Mouse (Mus musculus) midbrain, embryonic 13.5 days (tissue): ENCODE data around the gene Rrp12. TPM values are rescaled to one million over a fixed set of nuclear protein-coding genes. Genes with fewer than 3 reads are reported as not detected.
"Not testable (repeated sequence)": the region's sequence is repeated elsewhere in the genome, so short reads cannot be mapped to it uniquely, and the experiment has no call there.

Source experiments
- ATAC-seq: fragments of 200-750 bp; cut with Nextera tagmentation; 2 replicates; pipeline ENCODE4 v1.8.0; 2017; ENCODE audit warnings: mild to moderate bottlenecking, moderate TSS enrichment, moderate library complexity
- H3K27ac ChIP-seq: fragments of 300-500 bp; sonication (generic); 2 replicates; pipeline ENCODE4 v1.5.1; 2015; ENCODE audit warnings: inconsistent platforms, mild to moderate bottlenecking, moderate library complexity
- H3K27me3 ChIP-seq: fragments of 300-500 bp; sonication (generic); 2 replicates; pipeline ENCODE4 v1.6.1; 2015; ENCODE audit warnings: mild to moderate bottlenecking, inconsistent platforms
- H3K36me3 ChIP-seq: fragments of 300-500 bp; sonication (generic); 2 replicates; pipeline ENCODE4 v1.6.1; 2015; ENCODE audit warnings: mild to moderate bottlenecking, inconsistent platforms
- H3K4me1 ChIP-seq: fragments of 300-500 bp; sonication (generic); replicated peaks from 2 replicates; pipeline ENCODE4 v1.6.1; 2015; ENCODE audit warnings: inconsistent platforms
- H3K4me2 ChIP-seq: fragments of 300-500 bp; sonication (generic); replicated peaks from 2 replicates; pipeline ENCODE4 v1.6.1; 2015; ENCODE audit warnings: moderate library complexity, mild to moderate bottlenecking, inconsistent platforms
- H3K4me3 ChIP-seq: fragments of 300-500 bp; sonication (generic); replicated peaks from 2 replicates; pipeline ENCODE4 v1.5.1; 2015; ENCODE audit warnings: mild to moderate bottlenecking, inconsistent platforms
- H3K9ac ChIP-seq: fragments of 300-500 bp; sonication (generic); replicated peaks from 2 replicates; pipeline ENCODE4 v1.6.1; 2015; ENCODE audit warnings: mild to moderate bottlenecking, inconsistent platforms
- H3K9me3 ChIP-seq: fragments of 300-500 bp; sonication (generic); 2 replicates; pipeline ENCODE4 v1.6.1; 2016; ENCODE audit warnings: mild to moderate bottlenecking, inconsistent platforms
- WGBS: fragments of 180-500 bp; shearing (Covaris S2); methylation state at CpG from one replicate; pipeline ENCODE4 v1.1.7; 2015; 5-methylcytosine and 5-hydroxymethylcytosine counted together
- polyA plus RNA-seq: library from polyadenylated mRNA; unstranded; fragments of >200 nt; fragmentation: Nextera tagmentation; extraction: Ambion mirVana; gene quantifications from 2 replicates; pipeline ENCODE4 v1.2.1, GENCODE M21; 2015

Rrp12 gene
- polyA plus RNA-seq, 1 experiment from 2014 or later = 15.7 TPM

DNA sequence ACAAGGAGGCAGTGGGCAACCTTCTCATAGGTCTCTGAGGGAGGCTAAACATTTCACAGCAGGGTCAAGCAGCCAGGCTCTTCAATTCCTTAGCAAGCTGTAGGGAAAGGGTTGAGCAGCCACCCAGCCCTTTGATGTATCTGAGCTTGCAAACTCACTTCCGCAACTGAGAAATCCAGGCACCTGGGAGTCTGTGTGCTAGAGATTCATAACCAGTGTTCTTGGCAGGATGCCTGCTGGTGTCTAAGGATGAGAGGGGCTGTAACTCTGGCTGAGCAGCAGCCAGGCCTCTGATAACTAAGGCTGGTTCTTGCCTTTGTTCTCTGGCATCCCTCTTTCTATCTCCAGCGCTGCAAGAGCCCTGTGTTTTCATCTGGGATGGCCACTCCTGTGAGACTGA is 5.7 kb upstream of the Rrp12 start:
- WGBS = 51% methylated on average over 2 of the region's 2 CpGs
- no peaks in the 10 kb centered on the region for H3K27me3 ChIP-seq
- no peaks in the 10 kb centered on the region for H3K36me3 ChIP-seq
- no peak overlapping the region for H3K4me3 ChIP-seq
- no peak overlapping the region for H3K9ac ChIP-seq
- 0 out of 2 replicates have a peak, but pooled peaks cover 2% of the 10 kb centered on the region for H3K4me1 ChIP-seq
- ATAC-seq = no peak
- no peaks in the 10 kb centered on the region for H3K9me3 ChIP-seq
- no peak overlapping the region for H3K4me2 ChIP-seq
- H3K27ac ChIP-seq = no peak overlapping the region

DNA sequence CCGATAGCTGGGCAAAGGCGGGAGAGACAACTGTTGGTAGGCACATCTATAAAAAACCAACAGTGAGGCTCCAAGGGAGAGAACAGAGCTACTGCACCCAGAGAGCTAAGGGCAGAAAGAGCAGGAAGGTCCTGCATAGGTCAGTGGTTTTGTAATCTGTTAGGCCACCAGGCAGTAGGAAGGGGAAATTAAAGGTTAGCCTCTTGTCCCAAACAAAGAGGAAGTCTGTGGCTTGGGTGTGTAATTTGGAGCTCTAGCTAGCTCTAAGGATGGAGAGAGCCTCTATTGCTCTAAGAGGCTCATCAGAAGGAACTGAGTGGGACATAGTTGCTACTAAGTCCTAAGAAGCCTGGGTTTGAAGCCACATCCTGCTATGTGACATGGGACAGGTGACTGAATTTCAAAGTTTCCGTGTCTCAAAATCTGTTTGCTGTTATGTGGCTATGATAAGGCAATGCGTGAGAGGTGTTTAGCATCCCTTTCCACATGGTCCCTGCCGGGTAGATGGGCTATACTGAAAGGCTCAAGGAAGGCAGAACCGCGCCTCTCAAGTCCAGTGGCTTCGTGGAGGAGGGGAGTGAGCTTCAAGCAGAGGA is 4.6 kb upstream of the Rrp12 start:
- no peaks in the 10 kb centered on the region for H3K27me3 ChIP-seq
- H3K9ac ChIP-seq = no peak overlapping the region
- H3K4me2 ChIP-seq = no peak overlapping the region
- no peaks in the 10 kb centered on the region for H3K36me3 ChIP-seq
- peaks cover 8% of the 10 kb centered on the region for H3K4me1 ChIP-seq
- WGBS = 88% methylated on average over 8 of the region's 8 CpGs
- no peak overlapping the region for H3K4me3 ChIP-seq
- no peak for ATAC-seq
- H3K9me3 ChIP-seq = no peaks in the 10 kb centered on the region
- no peak overlapping the region for H3K27ac ChIP-seq

DNA sequence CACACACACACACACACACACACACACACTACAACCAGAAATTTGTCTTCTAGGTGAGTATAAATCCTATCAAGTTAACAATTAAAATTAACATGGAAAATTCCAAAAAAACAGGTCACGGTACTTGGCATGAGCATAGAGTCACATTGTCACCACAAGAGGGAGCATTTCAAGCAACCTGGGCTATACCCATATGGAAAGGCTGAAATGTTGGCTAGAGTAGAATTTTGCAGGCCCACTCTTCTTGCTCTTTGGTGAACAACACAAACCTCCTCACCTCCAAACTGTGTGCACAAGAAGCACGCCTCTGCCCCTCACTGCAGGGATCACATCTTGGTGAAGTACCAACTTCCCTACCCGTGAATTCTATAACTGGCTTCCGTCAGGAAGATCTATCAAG is 2.9 kb upstream of the Rrp12 start:
- peaks cover 19% of the 10 kb centered on the region for H3K4me1 ChIP-seq
- no peak overlapping the region for H3K9ac ChIP-seq
- WGBS = 55% methylated on average over 4 of the region's 4 CpGs
- H3K9me3 ChIP-seq = no peaks in the 10 kb centered on the region
- ATAC-seq = no peak
- no peaks in the 10 kb centered on the region for H3K27me3 ChIP-seq
- H3K4me3 ChIP-seq = no peak overlapping the region
- H3K36me3 ChIP-seq = no peaks in the 10 kb centered on the region
- no peak overlapping the region for H3K27ac ChIP-seq
- H3K4me2 ChIP-seq = no peak overlapping the region

DNA sequence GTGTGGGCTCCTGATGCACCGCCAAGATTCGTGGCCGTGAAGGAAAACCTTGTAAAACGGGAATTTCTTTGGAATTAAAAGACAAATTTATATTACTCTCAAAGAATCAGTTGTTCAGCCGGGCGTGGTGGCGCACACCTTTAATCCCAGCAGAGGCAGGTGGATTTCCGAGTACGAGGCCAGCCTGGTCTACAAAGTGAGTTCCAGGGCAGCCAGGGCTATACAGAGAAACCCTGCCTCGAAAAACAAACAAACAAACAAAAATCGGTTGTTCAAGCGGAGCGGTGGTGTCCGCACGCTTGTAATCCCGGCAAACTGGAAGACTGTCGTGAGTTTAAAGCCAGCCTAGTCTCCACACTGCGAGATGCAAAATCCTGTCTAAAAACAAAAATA is 342 bp upstream of the Rrp12 start:
- WGBS = 13% methylated on average over 18 of the region's 18 CpGs
- Histone ChIP-seq H3K4me1 (peaks cover 19% of the 10 kb centered on the region), H3K9ac (peak overlapping the region; percentile 67), H3K4me3 (peak overlapping the region; percentile 70), H3K9me3 (no peaks in the 10 kb centered on the region), H3K27ac (no peak overlapping the region), H3K4me2 (peak overlapping the region; percentile 83), H3K36me3 (peaks cover 7% of the 10 kb centered on the region), H3K27me3 (no peaks in the 10 kb centered on the region)
- peak; percentile 67 for ATAC-seq

DNA sequence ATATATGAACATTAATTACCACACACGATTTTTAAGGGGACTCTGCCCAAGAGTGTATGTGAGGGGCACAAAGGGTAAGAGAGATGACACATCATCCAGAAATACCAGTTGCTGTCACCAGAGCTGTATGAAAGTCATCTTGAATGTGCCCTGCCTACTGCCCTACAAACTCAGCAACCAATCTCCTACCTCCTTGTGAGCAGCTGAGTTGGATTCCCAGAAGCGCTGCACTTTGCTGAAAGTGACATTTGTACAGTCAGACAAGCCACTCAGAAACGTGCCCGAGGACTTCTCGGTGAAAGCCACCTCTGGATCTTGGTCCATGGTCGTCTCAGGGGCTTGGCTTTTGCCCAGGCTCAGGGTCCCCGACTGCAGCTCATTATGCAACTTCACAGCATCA is 1.0 kb downstream of the Rrp12 start:
- peaks cover 19% of the 10 kb centered on the region for H3K36me3 ChIP-seq
- H3K9me3 ChIP-seq = no peaks in the 10 kb centered on the region
- H3K4me2 ChIP-seq = peak overlapping the region; percentile 83
- H3K9ac ChIP-seq = peak overlapping the region; percentile 67
- WGBS = 55% methylated on average over 7 of the region's 7 CpGs
- H3K4me3 ChIP-seq = peak overlapping the region; percentile 70
- no peak for ATAC-seq
- no peaks in the 10 kb centered on the region for H3K27me3 ChIP-seq
- peaks cover 19% of the 10 kb centered on the region for H3K4me1 ChIP-seq
- H3K27ac ChIP-seq = no peak overlapping the region

DNA sequence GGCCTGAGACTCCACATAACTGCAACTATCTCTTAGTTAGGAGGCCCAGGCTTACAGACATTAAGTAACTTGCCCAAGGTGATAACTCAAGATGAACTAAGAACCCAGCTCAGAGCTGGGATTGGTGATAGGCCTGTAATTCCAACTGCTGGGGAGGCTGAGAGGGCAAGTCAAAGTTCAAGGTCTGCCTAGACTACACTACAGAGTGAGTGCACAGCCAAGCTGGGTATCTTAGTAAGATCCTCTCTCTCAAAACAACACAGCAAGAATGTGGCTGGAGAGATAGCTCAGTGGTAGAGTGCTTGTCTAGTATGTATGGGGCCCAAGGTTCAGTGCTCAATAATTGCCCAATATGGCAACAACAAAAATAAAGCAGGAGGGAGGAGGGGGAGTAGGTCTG is 7.8 kb downstream of the Rrp12 start:
- H3K4me3 ChIP-seq = no peak overlapping the region
- peaks cover 83% of the 10 kb centered on the region for H3K36me3 ChIP-seq
- ATAC-seq = no peak
- H3K4me1 ChIP-seq = no peaks in the 10 kb centered on the region
- H3K27me3 ChIP-seq = no peaks in the 10 kb centered on the region
- no peaks in the 10 kb centered on the region for H3K9me3 ChIP-seq
- H3K4me2 ChIP-seq = no peak overlapping the region
- H3K27ac ChIP-seq = no peak overlapping the region
- no peak overlapping the region for H3K9ac ChIP-seq

DNA sequence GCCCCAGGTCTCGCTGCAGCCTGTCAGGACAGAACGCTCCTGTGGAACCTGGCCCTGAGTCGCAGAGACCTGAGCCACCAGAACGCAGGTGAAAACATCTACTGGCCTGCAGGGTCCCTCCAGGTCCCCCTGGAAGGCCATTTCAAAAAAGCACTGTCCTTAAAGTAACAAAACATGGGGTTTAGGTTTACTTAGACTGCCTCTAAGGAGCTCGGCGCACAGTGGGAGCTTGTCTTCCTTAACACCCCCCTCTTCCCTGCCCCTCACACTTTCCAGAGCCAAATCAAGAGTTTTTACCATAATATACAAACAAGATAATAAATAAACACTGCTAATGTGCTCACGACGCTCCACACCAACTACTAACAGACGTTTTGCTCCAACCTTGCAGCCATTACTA is 12.1 kb downstream of the Rrp12 start:
- Histone ChIP-seq H3K9me3 (no peaks in the 10 kb centered on the region), H3K4me1 (no peaks in the 10 kb centered on the region), H3K9ac (no peak overlapping the region), H3K36me3 (peaks cover 81% of the 10 kb centered on the region), H3K4me3 (no peak overlapping the region), H3K4me2 (no peak overlapping the region), H3K27me3 (no peaks in the 10 kb centered on the region), H3K27ac (no peak overlapping the region)
- 96% methylated on average over 9 of the region's 9 CpGs for WGBS
- ATAC-seq = no peak

DNA sequence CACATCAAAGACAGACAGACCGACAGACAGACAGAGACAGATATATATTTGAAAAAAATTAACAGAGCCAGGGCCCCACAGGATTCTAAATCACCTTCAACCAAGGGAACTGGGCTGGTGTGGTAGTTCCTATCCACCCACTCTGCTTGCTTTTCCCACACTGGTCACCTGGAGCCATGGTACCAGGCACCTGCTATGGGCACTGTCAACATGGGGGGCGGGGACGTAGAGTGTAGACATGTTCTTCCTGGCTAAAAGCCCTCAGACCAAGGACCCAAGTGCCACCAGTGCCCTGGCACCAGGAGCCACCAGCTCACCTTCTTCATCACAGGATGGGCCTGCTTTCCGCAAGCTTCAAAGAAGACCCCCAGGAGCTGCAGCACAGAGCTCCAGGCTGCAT is 14.1 kb downstream of the Rrp12 start:
- Histone ChIP-seq H3K27ac (no peak overlapping the region), H3K4me2 (no peak overlapping the region), H3K4me1 (no peaks in the 10 kb centered on the region), H3K36me3 (peaks cover 72% of the 10 kb centered on the region), H3K9me3 (no peaks in the 10 kb centered on the region), H3K27me3 (no peaks in the 10 kb centered on the region), H3K9ac (no peak overlapping the region), H3K4me3 (no peak overlapping the region)
- 98% methylated on average over 4 of the region's 4 CpGs for WGBS
- ATAC-seq = no peak

DNA sequence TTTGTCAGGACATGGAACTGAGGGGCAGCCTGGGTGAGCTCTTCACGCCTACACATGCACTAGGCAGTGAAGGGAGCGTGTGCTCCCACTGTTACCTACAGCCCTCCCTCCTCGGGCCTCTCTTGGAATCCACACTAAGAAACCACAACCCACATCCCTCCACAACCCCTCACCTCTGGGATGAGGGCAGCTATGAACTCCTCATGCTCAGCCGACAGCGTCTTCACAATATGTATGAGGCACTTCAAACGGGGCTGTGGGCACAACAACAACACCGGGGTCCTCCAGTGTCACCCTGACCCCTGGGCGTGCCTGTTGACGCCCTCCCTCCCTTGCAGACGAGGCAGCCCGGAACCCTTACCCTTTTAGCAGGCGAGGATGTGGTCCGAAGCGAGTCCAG is 21.6 kb downstream of the Rrp12 start:
- no peak for ATAC-seq
- peaks cover 82% of the 10 kb centered on the region for H3K36me3 ChIP-seq
- H3K4me2 ChIP-seq = no peak overlapping the region
- H3K4me1 ChIP-seq = no peaks in the 10 kb centered on the region
- 95% methylated on average over 14 of the region's 14 CpGs for WGBS
- H3K27me3 ChIP-seq = no peaks in the 10 kb centered on the region
- no peak overlapping the region for H3K27ac ChIP-seq
- no peaks in the 10 kb centered on the region for H3K9me3 ChIP-seq
- no peak overlapping the region for H3K4me3 ChIP-seq
- H3K9ac ChIP-seq = no peak overlapping the region

DNA sequence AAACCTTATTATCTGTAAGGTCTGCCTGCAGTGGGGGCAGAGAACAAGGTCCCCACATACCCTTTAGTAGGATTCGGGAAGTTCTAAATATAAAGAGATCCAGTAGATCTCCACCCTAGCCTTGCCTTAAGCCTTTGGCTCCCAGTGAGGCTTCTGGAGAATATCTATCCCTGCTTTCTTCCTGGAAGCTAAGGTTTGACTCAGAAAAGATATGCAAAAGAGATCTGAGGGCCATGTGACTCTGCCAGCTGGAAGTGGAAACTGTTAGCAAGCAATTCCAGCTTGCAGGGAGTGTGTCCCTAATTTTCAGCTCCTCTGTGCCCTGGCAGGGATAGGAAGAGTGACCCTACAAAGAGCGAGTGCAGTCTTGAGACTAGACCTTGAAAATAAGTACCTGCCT is 23.7 kb downstream of the Rrp12 start:
- WGBS = 93% methylated on average over 2 of the region's 2 CpGs
- ATAC-seq = no peak
- H3K4me1 ChIP-seq = no peaks in the 10 kb centered on the region
- no peak overlapping the region for H3K27ac ChIP-seq
- no peaks in the 10 kb centered on the region for H3K9me3 ChIP-seq
- no peak overlapping the region for H3K4me3 ChIP-seq
- peaks cover 94% of the 10 kb centered on the region for H3K36me3 ChIP-seq
- H3K27me3 ChIP-seq = no peaks in the 10 kb centered on the region
- no peak overlapping the region for H3K4me2 ChIP-seq
- H3K9ac ChIP-seq = no peak overlapping the region

DNA sequence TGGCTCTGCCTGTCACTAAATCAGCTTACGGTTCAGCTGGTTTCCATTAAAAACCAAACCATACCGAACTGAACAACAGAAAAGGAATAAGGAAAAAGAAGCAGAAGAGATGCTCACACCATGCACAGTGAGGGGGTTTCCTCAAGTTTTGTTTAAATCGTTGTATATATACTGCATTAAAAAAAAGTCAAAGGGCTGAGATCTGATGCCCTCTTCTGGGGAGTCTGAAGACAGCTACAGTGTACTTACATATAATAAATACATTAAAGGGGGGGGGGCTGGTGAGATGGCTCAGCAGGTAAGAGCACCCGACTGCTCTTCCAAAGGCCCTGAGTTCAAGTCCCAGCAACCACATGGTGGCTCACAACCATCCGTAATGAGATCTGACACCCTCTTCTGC is 26.0 kb downstream of the Rrp12 start:
- H3K9me3 ChIP-seq, H3K4me2 ChIP-seq, H3K4me1 ChIP-seq, H3K27ac ChIP-seq, H3K27me3 ChIP-seq, H3K4me3 ChIP-seq, ATAC-seq, H3K9ac ChIP-seq: not testable (repeated sequence)
- WGBS = 86% methylated on average over 5 of the region's 5 CpGs
- peaks cover 93% of the 10 kb centered on the region for H3K36me3 ChIP-seq

DNA sequence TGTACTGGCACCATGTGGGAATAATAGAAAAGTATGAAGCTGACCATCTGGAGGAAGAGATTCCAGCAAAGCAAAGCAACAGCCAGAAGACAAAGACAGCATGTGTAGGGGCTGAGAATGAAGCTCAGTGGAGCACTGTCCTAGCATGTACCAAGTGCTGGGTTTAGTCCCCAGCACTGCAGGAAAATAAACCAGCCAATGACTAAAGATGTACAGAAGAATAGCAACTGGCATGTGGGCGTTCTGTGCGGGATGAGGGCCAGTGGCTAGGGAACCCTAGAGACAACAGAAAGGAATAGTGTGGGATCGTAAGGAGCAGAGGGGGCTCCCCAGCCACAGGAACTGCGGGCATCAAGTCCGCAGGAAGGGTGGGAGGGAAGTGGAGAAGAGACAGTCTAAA is 26.7 kb downstream of the Rrp12 start:
- peaks cover 89% of the 10 kb centered on the region for H3K36me3 ChIP-seq
- 96% methylated on average over 5 of the region's 5 CpGs for WGBS
- H3K27me3 ChIP-seq = no peaks in the 10 kb centered on the region
- H3K4me2 ChIP-seq = no peak overlapping the region
- H3K4me3 ChIP-seq = no peak overlapping the region
- H3K4me1 ChIP-seq = no peaks in the 10 kb centered on the region
- H3K9me3 ChIP-seq = no peaks in the 10 kb centered on the region
- H3K27ac ChIP-seq = no peak overlapping the region
- H3K9ac ChIP-seq = no peak overlapping the region
- ATAC-seq = no peak

DNA sequence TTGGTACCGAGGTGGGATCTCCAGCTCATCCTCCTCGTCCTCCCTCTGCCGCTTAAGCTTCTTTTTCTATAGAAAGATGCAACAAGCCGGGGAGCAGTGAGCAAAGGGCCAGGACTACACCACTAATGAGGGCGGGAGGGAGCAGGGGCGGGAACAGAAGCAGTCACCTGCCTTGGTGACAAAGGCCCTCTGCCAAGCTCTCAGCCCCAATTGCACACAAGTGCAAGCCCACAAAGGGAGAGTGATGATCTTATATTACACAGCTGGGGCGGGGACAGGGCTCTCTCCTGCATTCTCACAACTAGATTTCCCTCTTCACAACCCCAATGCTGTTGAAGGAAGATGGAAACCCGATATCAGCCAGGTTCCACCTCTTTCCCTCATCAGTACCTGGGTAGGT is 29.3 kb downstream of the Rrp12 start:
- H3K36me3 ChIP-seq = peaks cover 87% of the 10 kb centered on the region

More for the DNA sequence above, 29.3 kb downstream of the Rrp12 start:
- Histone ChIP-seq H3K4me1 (no peaks in the 10 kb centered on the region), H3K4me3 (no peak overlapping the region), H3K27me3 (no peaks in the 10 kb centered on the region), H3K9me3 (no peaks in the 10 kb centered on the region), H3K4me2 (no peak overlapping the region), H3K27ac (no peak overlapping the region), H3K9ac (no peak overlapping the region)
- no peak for ATAC-seq
- 92% methylated on average over 8 of the region's 8 CpGs for WGBS
